Mouse (Mus musculus): Measurements from ENCODE around the gene Akap9.

- TF ChIP-seq CTCF (IDR thresholded peaks at IDR 0.05; ENCODE audit: low read depth, low read length) (no peak), POLR2A (IDR thresholded peaks at IDR 0.05; ENCODE audit: insufficient read depth, low read length) (no peak), EP300 (IDR thresholded peaks at IDR 0.05; ENCODE audit: insufficient read depth, low read depth, low read length) (no peak)
Measured at GRCm38 (mm10) chr5:3973764-3974163, 45.9 kb downstream of the Akap9 start.
